8 mouse cellular contexts compared by ENCODE assay signal in the genomic region with DNA sequence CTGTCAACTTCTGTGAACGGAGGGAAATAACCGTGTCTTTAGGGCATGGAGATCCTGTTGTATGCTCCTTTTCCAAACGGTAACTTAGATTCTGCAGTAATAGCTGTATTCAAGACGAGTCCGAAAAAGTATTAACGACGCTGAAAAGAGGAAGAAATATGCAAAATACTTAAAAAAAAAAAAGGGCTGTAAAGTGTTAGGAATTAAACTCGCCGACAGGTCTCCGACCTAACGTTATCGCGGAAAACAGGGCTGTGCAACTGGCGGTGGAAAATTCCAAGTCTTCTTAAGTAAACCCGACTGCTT. TPM values are rescaled to one million over a fixed set of nuclear protein-coding genes. Genes with fewer than 3 reads are reported as not detected.
DNase-seq lines count a peak whose midpoint lies in the region; ATAC-seq and TF ChIP-seq lines count a peak whose summit lies in the region.

No protein-coding gene starts in this region.

- peak overlapping the region; percentile 93 for H3K4me3 ChIP-seq in heart, postnatal 0 days (ENCODE audit: low read depth, low read length)
- H3K4me3 ChIP-seq in bone marrow, adult 2 months (replicated peaks; ENCODE audit: control insufficient read depth, low read depth, low read length): peak overlapping the region; percentile 66
- peak overlapping the region; percentile 67 for H3K4me3 ChIP-seq in hindbrain, embryonic 11.5 days (ENCODE audit: low read depth, low read length)
- H3K4me3 ChIP-seq in midbrain, embryonic 11.5 days (ENCODE audit: low read depth, low read length): peak overlapping the region; percentile 96

- intact Hi-C loops in heart, postnatal 14 days (cut with DNase I): loop anchor here (2.0 kb wide), 1 partner anchor 42 kb away; the partner anchor contains the start of gene Bcas3

- no peak for TF ChIP-seq POLR2A in bone marrow, adult 2 months (IDR thresholded peaks at IDR 0.05; ENCODE audit: borderline replicate concordance, control insufficient read depth, low read depth, low read length)

- no peaks in the 10 kb centered on the region for H3K9me3 ChIP-seq in heart, postnatal 0 days (replicated peaks; ENCODE audit: control insufficient read depth, low read length)
- no peaks in the 10 kb centered on the region for H3K9me3 ChIP-seq in hindbrain, embryonic 11.5 days (ENCODE audit: control insufficient read depth, low read length)
- no peaks in the 10 kb centered on the region for H3K9me3 ChIP-seq in midbrain, embryonic 11.5 days (ENCODE audit: control insufficient read depth, low read length)

- TF ChIP-seq CTCF in heart, postnatal 0 days (IDR thresholded peaks at IDR 0.05; ENCODE audit: low read depth): no peak
- TF ChIP-seq CTCF in bone marrow, adult 2 months (IDR thresholded peaks at IDR 0.05; ENCODE audit: control insufficient read depth, insufficient read depth, low read length): no peak

- H3K9ac ChIP-seq in heart, postnatal 0 days (replicated peaks; ENCODE audit: low read depth, low read length): peak overlapping the region; percentile 84
- H3K9ac ChIP-seq in hindbrain, embryonic 11.5 days (ENCODE audit: low read depth, low read length): peak overlapping the region; percentile 70
- H3K9ac ChIP-seq in midbrain, embryonic 11.5 days (ENCODE audit: low read length): peak overlapping the region; percentile 65

- TF ChIP-seq EP300 in heart, postnatal 0 days (IDR thresholded peaks at IDR 0.05; ENCODE audit: low read depth): no peak

- ATAC-seq in heart, postnatal 0 days (ENCODE audit: insufficient read depth, low read depth): no peak
- no peak for ATAC-seq in hindbrain, embryonic 11.5 days (ENCODE audit: low FRiP score)
- ATAC-seq in midbrain, embryonic 11.5 days (ENCODE audit: low FRiP score): no peak
- ATAC-seq in cerebellum, adult (ENCODE audit: insufficient number of reproducible peaks, low FRiP score, low TSS enrichment): no peak

- H3K4me1 ChIP-seq in heart, postnatal 0 days (ENCODE audit: control insufficient read depth, insufficient read depth): peaks cover 13% of the 10 kb centered on the region; the same call in 1 of the 2 replicates
- no peaks in the 10 kb centered on the region for H3K4me1 ChIP-seq in bone marrow, adult 2 months (ENCODE audit: control insufficient read depth, insufficient read depth, low read length)
- H3K4me1 ChIP-seq in hindbrain, embryonic 11.5 days (replicated peaks; ENCODE audit: control insufficient read depth, insufficient read depth, low read length): no peaks in the 10 kb centered on the region; the same call in 1 of the 2 replicates
- H3K4me1 ChIP-seq in midbrain, embryonic 11.5 days (ENCODE audit: control insufficient read depth, insufficient read depth, low read length): peaks cover 14% of the 10 kb centered on the region

- no peak for DNase-seq in heart, postnatal 0 days (ENCODE audit: low spot score)
- no peak for DNase-seq in heart, postnatal 14 days
- DNase-seq in hindbrain, embryonic 11.5 days (ENCODE audit: low spot score): no peak
- no peak for DNase-seq in midbrain, embryonic 11.5 days (ENCODE audit: low spot score, missing footprints)
- DNase-seq in embryo, embryonic 10.5 days (ENCODE audit: low spot score): no peak
- DNase-seq in natural killer cell, adult 2 months (ENCODE audit: low spot score in 2 of 2): no peak

- H3K27me3 ChIP-seq in heart, postnatal 0 days (ENCODE audit: control insufficient read depth, insufficient read depth, low read length): no peaks in the 10 kb centered on the region
- no peaks in the 10 kb centered on the region for H3K27me3 ChIP-seq in hindbrain, embryonic 11.5 days (ENCODE audit: control insufficient read depth, insufficient read depth, low read length)
- no peaks in the 10 kb centered on the region for H3K27me3 ChIP-seq in midbrain, embryonic 11.5 days (ENCODE audit: control insufficient read depth, insufficient read depth, low read length)

- peak overlapping the region; percentile 96 for H3K27ac ChIP-seq in heart, postnatal 0 days (ENCODE audit: low read depth)
- peak overlapping the region; percentile 99 for H3K27ac ChIP-seq in bone marrow, adult 2 months (ENCODE audit: control insufficient read depth, insufficient read depth, low read depth, low read length, poor library complexity)
- peak overlapping the region; percentile 72 for H3K27ac ChIP-seq in hindbrain, embryonic 11.5 days (ENCODE audit: low read depth, low read length)
- peak overlapping the region; percentile 52 for H3K27ac ChIP-seq in midbrain, embryonic 11.5 days (ENCODE audit: low read depth, low read length)

- H3K36me3 ChIP-seq in heart, postnatal 0 days (replicated peaks; ENCODE audit: control insufficient read depth, insufficient read depth, low read length): peaks cover 2% of the 10 kb centered on the region; the same call in 1 of the 2 replicates
- no peaks in the 10 kb centered on the region for H3K36me3 ChIP-seq in hindbrain, embryonic 11.5 days (ENCODE audit: control insufficient read depth, insufficient read depth, low read length)
- peaks cover 9% of the 10 kb centered on the region for H3K36me3 ChIP-seq in midbrain, embryonic 11.5 days (ENCODE audit: control insufficient read depth, insufficient read depth, low read length)

- WGBS in heart, postnatal 0 days: 2% methylated on average over 15 of the region's 15 CpGs
- under 1% methylated on average over 15 of the region's 15 CpGs for WGBS in bone marrow, adult 2 months
- WGBS in hindbrain, embryonic 11.5 days: 2% methylated on average over 15 of the region's 15 CpGs
- 2% methylated on average over 15 of the region's 15 CpGs for WGBS in midbrain, embryonic 11.5 days

- H3K4me2 ChIP-seq in heart, postnatal 0 days (ENCODE audit: low read depth, low read length): peak overlapping the region; percentile 66
- H3K4me2 ChIP-seq in hindbrain, embryonic 11.5 days (replicated peaks; ENCODE audit: low read depth, low read length): peak overlapping the region; percentile 91
- peak overlapping the region; percentile 66 for H3K4me2 ChIP-seq in midbrain, embryonic 11.5 days

RNA-seq across cellular contexts. Expression of gene Ppm1d, which starts 0.7 kb away (rescaled TPM):
- 17.3 and 18.4 TPM in 2 replicates for total RNA-seq in heart, postnatal 0 days (2014; rRNA removed; ENCODE audit: low replicate concordance)
- polyA plus RNA-seq in heart, postnatal 0 days (2015; fragmentation: Nextera tagmentation; extraction: Ambion mirVana): 8.2 and 8.8 TPM in 2 replicates
- total RNA-seq in heart, postnatal 14 days (2021): 10 to 100 TPM; 11.6 to 11.8 TPM
- 23.8 and 27.4 TPM in 2 replicates for polyA plus RNA-seq in bone marrow, adult 2 months (2011; ENCODE audit: insufficient read depth, insufficient read length, low replicate concordance, missing spikeins)
- polyA plus RNA-seq in hindbrain, embryonic 11.5 days (2014; fragmentation: Nextera tagmentation; extraction: Ambion mirVana): 26.5 and 28.4 TPM in 2 replicates
- polyA plus RNA-seq in midbrain, embryonic 11.5 days (2014; fragmentation: Nextera tagmentation; extraction: Ambion mirVana): 29.1 and 30.0 TPM in 2 replicates

RNA-seq across cellular contexts. Expression of gene Bcas3, which starts 42.6 kb away (rescaled TPM):
- total RNA-seq in heart, postnatal 0 days (2014; rRNA removed; ENCODE audit: low replicate concordance): 31.0 and 37.4 TPM in 2 replicates
- 18.5 and 20.1 TPM in 2 replicates for polyA plus RNA-seq in heart, postnatal 0 days (2015; fragmentation: Nextera tagmentation; extraction: Ambion mirVana)
- 10 to 100 TPM; 33.7 to 39.2 TPM for total RNA-seq in heart, postnatal 14 days (2021)
- polyA plus RNA-seq in bone marrow, adult 2 months (2011; ENCODE audit: insufficient read depth, insufficient read length, low replicate concordance, missing spikeins): 19.5 and 21.1 TPM in 2 replicates
- 32.6 and 33.3 TPM in 2 replicates for polyA plus RNA-seq in hindbrain, embryonic 11.5 days (2014; fragmentation: Nextera tagmentation; extraction: Ambion mirVana)
- 29.9 and 30.2 TPM in 2 replicates for polyA plus RNA-seq in midbrain, embryonic 11.5 days (2014; fragmentation: Nextera tagmentation; extraction: Ambion mirVana)
